In the genomic region with DNA sequence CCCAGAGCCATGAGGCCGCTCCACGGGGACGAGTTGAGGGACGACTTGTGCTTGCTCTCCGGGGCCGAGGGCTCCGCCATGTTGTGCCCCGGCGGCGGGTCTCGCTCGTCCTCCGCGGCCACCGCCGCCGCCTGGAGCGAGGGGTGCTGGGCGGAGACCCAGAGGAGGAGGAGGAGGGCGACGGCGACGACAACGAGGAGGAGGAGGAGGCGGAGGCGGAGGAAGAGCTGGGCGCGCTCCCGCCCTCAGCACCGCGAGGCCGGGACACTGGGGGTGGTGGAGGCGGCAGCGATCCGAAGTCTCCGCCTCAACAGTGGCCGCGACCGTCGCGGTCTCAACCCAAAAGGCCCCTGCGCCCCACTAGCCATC, we compare ENCODE assay signal across 8 mouse cellular contexts. TPM values are rescaled to one million over a fixed set of nuclear protein-coding genes. Genes with fewer than 3 reads are reported as not detected.
A peak's percentile ranks its signal among the peaks of the same experiment; 100 is the strongest.
DNase-seq lines count a peak whose midpoint lies in the region; ATAC-seq and TF ChIP-seq lines count a peak whose summit lies in the region.

No protein-coding gene starts in this region.

- peak overlapping the region; percentile 99 for H3K4me3 ChIP-seq in hindbrain, postnatal 0 days (ENCODE audit: low read length)
- H3K4me3 ChIP-seq in lung, postnatal 0 days (ENCODE audit: low read depth, low read length), result peak overlapping the region; percentile 97
- H3K4me3 ChIP-seq in stomach, postnatal 0 days (ENCODE audit: low read depth, low read length), result peak overlapping the region; percentile 98

- H3K9ac ChIP-seq in hindbrain, postnatal 0 days (replicated peaks; ENCODE audit: low read length), result peak overlapping the region; percentile 98
- peak overlapping the region; percentile 95 for H3K9ac ChIP-seq in lung, postnatal 0 days (replicated peaks; ENCODE audit: low read depth)
- H3K9ac ChIP-seq in stomach, postnatal 0 days (ENCODE audit: low read length), result peak overlapping the region; percentile 96

- ATAC-seq in hindbrain, postnatal 0 days, result no peak
- ATAC-seq in lung, postnatal 0 days, result peak; percentile 69
- peak; percentile 68 for ATAC-seq in stomach, postnatal 0 days (ENCODE audit: low FRiP score, low TSS enrichment)

- peaks cover 7% of the 10 kb centered on the region for H3K4me1 ChIP-seq in hindbrain, postnatal 0 days (ENCODE audit: insufficient read depth, low read length)
- H3K4me1 ChIP-seq in lung, postnatal 0 days (ENCODE audit: insufficient read depth, low read depth, low read length), result peaks cover 17% of the 10 kb centered on the region; the same call in 1 of the 2 replicates
- peaks cover 7% of the 10 kb centered on the region for H3K4me1 ChIP-seq in stomach, postnatal 0 days (replicated peaks; ENCODE audit: control insufficient read depth, insufficient read depth)

- intact Hi-C loops in left cerebral cortex, postnatal 4 days (cut with DNase I), result loop anchor here (5.0 kb wide), 1 partner anchor 732 kb away; no protein-coding TSS in a partner anchor

- peak; percentile 76 for DNase-seq in adrenal gland, adult 8-10 months
- no peak for DNase-seq in adrenal gland, postnatal 4 days (ENCODE audit: low spot score in 2 of 2)
- peak; percentile 85 for DNase-seq in urinary bladder, postnatal 14 days (ENCODE audit: low spot score)
- DNase-seq in urinary bladder, postnatal 25 days (ENCODE audit: low spot score), result no peak
- DNase-seq in hindbrain, postnatal 0 days (ENCODE audit: low spot score), result no peak
- DNase-seq in lung, postnatal 0 days (ENCODE audit: low spot score), result peak; percentile 86
- DNase-seq in stomach, postnatal 0 days (ENCODE audit: low spot score), result no peak
- DNase-seq in left cerebral cortex, postnatal 4 days, result no peak

- WGBS in hindbrain, postnatal 0 days, result 0% methylated on average over 22 of the region's 42 CpGs
- under 1% methylated on average over 20 of the region's 42 CpGs for WGBS in lung, postnatal 0 days
- 2% methylated on average over 21 of the region's 42 CpGs for WGBS in stomach, postnatal 0 days

- H3K27me3 ChIP-seq in hindbrain, postnatal 0 days (ENCODE audit: insufficient read depth, low read length), result no peaks in the 10 kb centered on the region
- no peaks in the 10 kb centered on the region for H3K27me3 ChIP-seq in lung, postnatal 0 days (replicated peaks; ENCODE audit: insufficient read depth, low read length)
- H3K27me3 ChIP-seq in stomach, postnatal 0 days (ENCODE audit: control insufficient read depth, insufficient read depth, low read length), result no peaks in the 10 kb centered on the region

- no peak for TF ChIP-seq EP300 in lung, postnatal 0 days (IDR thresholded peaks at IDR 0.05)
- no peak for TF ChIP-seq EP300 in stomach, postnatal 0 days (optimal IDR thresholded peaks at IDR 0.05)

- no peaks in the 10 kb centered on the region for H3K9me3 ChIP-seq in hindbrain, postnatal 0 days (ENCODE audit: low read length)
- no peaks in the 10 kb centered on the region for H3K9me3 ChIP-seq in lung, postnatal 0 days (ENCODE audit: low read length)
- H3K9me3 ChIP-seq in stomach, postnatal 0 days (ENCODE audit: control insufficient read depth, low read length), result no peaks in the 10 kb centered on the region

- peak overlapping the region; percentile 77 for H3K4me2 ChIP-seq in hindbrain, postnatal 0 days (ENCODE audit: low read depth, low read length)
- H3K4me2 ChIP-seq in lung, postnatal 0 days (replicated peaks; ENCODE audit: low read depth, low read length), result peak overlapping the region; percentile 77
- H3K4me2 ChIP-seq in stomach, postnatal 0 days (replicated peaks; ENCODE audit: low read depth), result peak overlapping the region; percentile 56

- no peaks in the 10 kb centered on the region for H3K36me3 ChIP-seq in hindbrain, postnatal 0 days (ENCODE audit: insufficient read depth, low read length)
- H3K36me3 ChIP-seq in lung, postnatal 0 days (ENCODE audit: insufficient read depth, low read length), result no peaks in the 10 kb centered on the region
- H3K36me3 ChIP-seq in stomach, postnatal 0 days (ENCODE audit: control insufficient read depth, insufficient read depth, low read length), result no peaks in the 10 kb centered on the region

- H3K27ac ChIP-seq in hindbrain, postnatal 0 days, result peak overlapping the region; percentile 99
- H3K27ac ChIP-seq in lung, postnatal 0 days (ENCODE audit: low read length), result peak overlapping the region; percentile 96
- peak overlapping the region; percentile 96 for H3K27ac ChIP-seq in stomach, postnatal 0 days (replicated peaks)

- TF ChIP-seq CTCF in hindbrain, postnatal 0 days (IDR thresholded peaks at IDR 0.05; ENCODE audit: low read depth), result no peak
- TF ChIP-seq CTCF in lung, postnatal 0 days (IDR thresholded peaks at IDR 0.05), result no peak
- no peak for TF ChIP-seq CTCF in stomach, postnatal 0 days (IDR thresholded peaks at IDR 0.05; ENCODE audit: low read depth)

RNA-seq across cellular contexts. Expression of a gene that starts 0.3 kb away (rescaled TPM):
- total RNA-seq in adrenal gland, adult 8-10 months (2022), result 100 to 1,000 TPM; 119 to 143 (median 134) TPM
- 100 to 1,000 TPM; 126 to 127 TPM for total RNA-seq in adrenal gland, postnatal 4 days (2021)
- 92.0 and 111 TPM in 2 replicates for total RNA-seq in hindbrain, postnatal 0 days (2014; rRNA removed)
- polyA plus RNA-seq in hindbrain, postnatal 0 days (2015; fragmentation: Nextera tagmentation; extraction: Ambion mirVana), result 66.0 and 66.8 TPM in 2 replicates
- 56.6 and 62.3 TPM in 2 replicates for polyA plus RNA-seq in lung, postnatal 0 days (2015; fragmentation: Nextera tagmentation; extraction: Ambion mirVana)
- 48.9 and 49.6 TPM in 2 replicates for polyA plus RNA-seq in stomach, postnatal 0 days (2015; fragmentation: Nextera tagmentation; extraction: Ambion mirVana)
- total RNA-seq in left cerebral cortex, postnatal 4 days (2021), result 100 to 1,000 TPM; 110 to 112 TPM

Comparison
In these comparisons a context has a peak if more than half of its experiments do, and no peak if none do; other contexts are left out.
1. DNase-seq: peak in adrenal gland, adult 8-10 months (single experiment), urinary bladder, postnatal 14 days (single experiment) and lung, postnatal 0 days (single experiment); none in adrenal gland, postnatal 4 days (0 of 2), urinary bladder, postnatal 25 days (single experiment), hindbrain, postnatal 0 days (single experiment), stomach, postnatal 0 days (single experiment) and left cerebral cortex, postnatal 4 days (single experiment).
2. Peak in every context shown above with its lines, with median percentiles within 50 percentile points of each other: H3K27ac ChIP-seq, H3K4me2 ChIP-seq, H3K4me3 ChIP-seq and H3K9ac ChIP-seq.